Mouse (Mus musculus): ENCODE data around the gene Styx.

Gene Styx

GRCm38 (mm10) chr14:45438931-45439275, 88.0 kb downstream of the Styx start:
- DNase-seq (ENCODE audit: low read depth, low spot score): no peak

GRCm38 (mm10) chr14:45439387-45439786, 88.5 kb downstream of the Styx start:
- DNase-seq (ENCODE audit: low read depth, low spot score): no peak

GRCm38 (mm10) chr14:45441291-45441690, 90.4 kb downstream of the Styx start:
- DNase-seq (ENCODE audit: low read depth, low spot score): no peak

- no peak for DNase-seq (ENCODE audit: low read depth, low spot score)
Measured at GRCm38 (mm10) chr14:45442781-45443560, 92.1 kb downstream of the Styx start.

- DNase-seq (ENCODE audit: low read depth, low spot score): no peak
Measured at GRCm38 (mm10) chr14:45444870-45445269, 94.0 kb downstream of the Styx start.

- DNase-seq (ENCODE audit: low read depth, low spot score): no peak
Measured at GRCm38 (mm10) chr14:45445445-45445844, 94.6 kb downstream of the Styx start.

- no peak for DNase-seq (ENCODE audit: low read depth, low spot score)
Measured at GRCm38 (mm10) chr14:45446777-45447176, 95.9 kb downstream of the Styx start.

GRCm38 (mm10) chr14:45451090-45451489, 100.2 kb downstream of the Styx start:
- no peak for DNase-seq (ENCODE audit: low read depth, low spot score)

- DNase-seq (ENCODE audit: low read depth, low spot score): no peak
Measured at GRCm38 (mm10) chr14:45452148-45452547, 101.3 kb downstream of the Styx start.

- no peak for DNase-seq (ENCODE audit: low read depth, low spot score)
Measured at GRCm38 (mm10) chr14:45452861-45453512, 102.1 kb downstream of the Styx start.

GRCm38 (mm10) chr14:45453538-45454233, 102.8 kb downstream of the Styx start:
- DNase-seq (ENCODE audit: low read depth, low spot score): no peak

- DNase-seq (ENCODE audit: low read depth, low spot score): no peak
Measured at GRCm38 (mm10) chr14:45455651-45456501, 105.0 kb downstream of the Styx start.

- DNase-seq (ENCODE audit: low read depth, low spot score): peak; percentile 29
Measured at GRCm38 (mm10) chr14:45456502-45456846, 105.6 kb downstream of the Styx start.

GRCm38 (mm10) chr14:45457003-45457402, 106.1 kb downstream of the Styx start:
- DNase-seq (ENCODE audit: low read depth, low spot score): no peak

GRCm38 (mm10) chr14:45459877-45460276, 109.0 kb downstream of the Styx start:
- DNase-seq (ENCODE audit: low read depth, low spot score): no peak

GRCm38 (mm10) chr14:45460491-45460890, 109.6 kb downstream of the Styx start:
- DNase-seq (ENCODE audit: low read depth, low spot score): no peak

- DNase-seq (ENCODE audit: low read depth, low spot score): no peak
Measured at GRCm38 (mm10) chr14:45461945-45462344, 111.1 kb downstream of the Styx start.

- peak; percentile 37 for DNase-seq (ENCODE audit: low read depth, low spot score)
Measured at GRCm38 (mm10) chr14:45462374-45462773, 111.5 kb downstream of the Styx start.

- no peak for DNase-seq (ENCODE audit: low read depth, low spot score)
Measured at GRCm38 (mm10) chr14:45462875-45463475, 112.1 kb downstream of the Styx start.

- no peak for DNase-seq (ENCODE audit: low read depth, low spot score)
Measured at GRCm38 (mm10) chr14:45463599-45463998, 112.7 kb downstream of the Styx start.
